7 mouse cellular contexts compared by ENCODE assay signal in genomic region chr15:78572658-78573397, GRCm38 (mm10). TPM values are rescaled to one million over a fixed set of nuclear protein-coding genes. Genes with fewer than 3 reads are reported as not detected.
DNase-seq lines count a peak whose midpoint lies in the region; ATAC-seq and TF ChIP-seq lines count a peak whose summit lies in the region.

Gene Rac2, minus strand, starts transcription at chr15:78572783.

- DNase-seq in G1E (ENCODE audit: low spot score) (peak; percentile 94), MN1 (ENCODE audit: low spot score) (no peak)
- no peak for DNase-seq in embryonic facial prominence, embryonic 14.5 days (ENCODE audit: low spot score)
- DNase-seq in liver, embryonic 14.5 days (ENCODE audit: low read depth in 3 of 3, low spot score in 3 of 3), result no peak
- peak; percentile 78 to 82 for DNase-seq in spleen, adult 18-20 months
- no peak for DNase-seq in urinary bladder, postnatal 36 days (ENCODE audit: low spot score in 2 of 2)
- DNase-seq in frontal cortex, postnatal 25 days (ENCODE audit: low spot score in 2 of 2), result no peak

- peaks cover 78% of the 10 kb centered on the region for H3K4me1 ChIP-seq in G1E (ENCODE audit: insufficient read depth, low read depth, low read length)
- H3K4me1 ChIP-seq in embryonic facial prominence, embryonic 14.5 days (ENCODE audit: control insufficient read depth, insufficient read depth, low read length), result no peaks in the 10 kb centered on the region; the same call in 1 of the 2 replicates
- peaks cover 19 to 29% of the 10 kb centered on the region in 2 experiments for H3K4me1 ChIP-seq in liver, embryonic 14.5 days (replicated peaks; ENCODE audit: control insufficient read depth in 2 of 2, insufficient read depth in 2 of 2, low read length in 1 of 2)

- H3K4me2 ChIP-seq in embryonic facial prominence, embryonic 14.5 days (ENCODE audit: low read depth, low read length), result no peak within 1 kb of the TSS
- peak within 1 kb of the TSS; percentile 83 for H3K4me2 ChIP-seq in liver, embryonic 14.5 days (ENCODE audit: low read depth)

- no peak within 1 kb of the TSS for H3K27ac ChIP-seq in embryonic facial prominence, embryonic 14.5 days (replicated peaks; ENCODE audit: low read depth, low read length)
- H3K27ac ChIP-seq in liver, embryonic 14.5 days, result peak within 1 kb of the TSS; percentile 84

- no peaks in the 10 kb centered on the region for H3K27me3 ChIP-seq in G1E (ENCODE audit: insufficient read depth, low read length)
- no peaks in the 10 kb centered on the region for H3K27me3 ChIP-seq in embryonic facial prominence, embryonic 14.5 days (replicated peaks; ENCODE audit: control insufficient read depth, insufficient read depth, low read length)
- H3K27me3 ChIP-seq in liver, embryonic 14.5 days (ENCODE audit: control insufficient read depth, insufficient read depth, low read length), result no peaks in the 10 kb centered on the region

- H3K4me3 ChIP-seq in G1E (ENCODE audit: low read depth, low read length), result peak within 1 kb of the TSS; percentile 83
- H3K4me3 ChIP-seq in embryonic facial prominence, embryonic 14.5 days (ENCODE audit: low read depth, low read length), result 0 out of 2 replicates have a peak within 1 kb of the TSS, but pooled peaks have one; percentile 1
- H3K4me3 ChIP-seq in liver, embryonic 14.5 days (ENCODE audit: insufficient read depth in 1 of 2, low read depth in 2 of 2, low read length in 2 of 2), result peak within 1 kb of the TSS; percentile 64 to 69

- H3K9me3 ChIP-seq in G1E (replicated peaks), result no peaks in the 10 kb centered on the region
- no peaks in the 10 kb centered on the region for H3K9me3 ChIP-seq in embryonic facial prominence, embryonic 14.5 days (ENCODE audit: control insufficient read depth, low read length)
- H3K9me3 ChIP-seq in liver, embryonic 14.5 days (ENCODE audit: control insufficient read depth, low read length), result no peaks in the 10 kb centered on the region

- no peak within 1 kb of the TSS for H3K9ac ChIP-seq in embryonic facial prominence, embryonic 14.5 days (ENCODE audit: low read depth, low read length)
- peak within 1 kb of the TSS; percentile 81 for H3K9ac ChIP-seq in liver, embryonic 14.5 days (replicated peaks)

- ATAC-seq in G1E (ENCODE audit: extremely low read depth, insufficient number of reproducible peaks, low FRiP score, poor library complexity, severe bottlenecking), result peak; percentile 59
- ATAC-seq in embryonic facial prominence, embryonic 14.5 days (ENCODE audit: low read depth), result no peak
- ATAC-seq in liver, embryonic 14.5 days (ENCODE audit: insufficient read depth), result peak; percentile 61

- TF ChIP-seq CTCF in G1E (IDR thresholded peaks at IDR 0.05; ENCODE audit: low read depth, low read length), result no peak
- no peak for TF ChIP-seq CTCF in liver, embryonic 14.5 days (IDR thresholded peaks at IDR 0.05; ENCODE audit: low read depth)

- peaks cover 56% of the 10 kb centered on the region for H3K36me3 ChIP-seq in G1E (replicated peaks)
- no peaks in the 10 kb centered on the region for H3K36me3 ChIP-seq in embryonic facial prominence, embryonic 14.5 days (ENCODE audit: control insufficient read depth, insufficient read depth, low read length)
- peaks cover 9% of the 10 kb centered on the region; the same call in 1 of the 2 replicates for H3K36me3 ChIP-seq in liver, embryonic 14.5 days (replicated peaks; ENCODE audit: control insufficient read depth, insufficient read depth, low read depth)

- no peak for TF ChIP-seq EP300 in liver, embryonic 14.5 days (IDR thresholded peaks at IDR 0.05; ENCODE audit: low read depth)

- 71% methylated on average over 7 of the region's 8 CpGs for WGBS in embryonic facial prominence, embryonic 14.5 days
- WGBS in liver, embryonic 14.5 days (ENCODE audit: insufficient replicate concordance), result 13% methylated on average over 8 of the region's 8 CpGs

RNA-seq across cellular contexts. Expression of gene Rac2, which starts in this region (rescaled TPM):
- total RNA-seq in G1E (2014; fragmentation: Nextera tagmentation) (647 and 735 TPM in 2 replicates), G1E (2017) (713 and 736 TPM in 2 replicates)
- 981 and 1,035 TPM in 2 replicates for polyA plus RNA-seq in G1E (2012)
- 27.9 and 29.2 TPM in 2 replicates for polyA plus RNA-seq in embryonic facial prominence, embryonic 14.5 days (2014; fragmentation: Nextera tagmentation; extraction: Ambion mirVana)
- 57.5 and 69.6 TPM in 2 replicates for polyA plus RNA-seq in liver, embryonic 14.5 days (2012; rRNA removed)
- 108 and 117 TPM in 2 replicates for polyA plus RNA-seq in liver, embryonic 14.5 days (2014; fragmentation: Nextera tagmentation; extraction: Ambion mirVana)

Comparison
In these comparisons a context has a peak if more than half of its experiments do, and no peak if none do; other contexts are left out.
1. DNase-seq: peak in G1E (single experiment) and spleen, adult 18-20 months (2 of 2); none in embryonic facial prominence, embryonic 14.5 days (single experiment), liver, embryonic 14.5 days (0 of 3), urinary bladder, postnatal 36 days (0 of 2), MN1 (single experiment) and frontal cortex, postnatal 25 days (0 of 2).
2. H3K4me3 ChIP-seq: peak in every context shown above with its lines; median percentile 83 in G1E; 66 in liver, embryonic 14.5 days; 1 in embryonic facial prominence, embryonic 14.5 days.